Mouse (Mus musculus) hematopoietic stem cell, adult 5-6 weeks (primary cell): ENCODE data around the gene Icam1. TPM values are rescaled to one million over a fixed set of nuclear protein-coding genes. Genes with fewer than 3 reads are reported as not detected.

ENCODE experiments used
- ATAC-seq, 2 experiments: fragments of 125-278 bp in 1 of 2; replicated peaks in 1 of 2; 2 replicates each; pipeline ENCODE4 v1.8.0; 2016 to 2017; ENCODE audit warnings: inconsistent platforms in 2 of 2, mild to moderate bottlenecking in 2 of 2, moderate number of reproducible peaks in 2 of 2, low read depth in 1 of 2, moderate TSS enrichment in 1 of 2; ENCODE audit not compliant: low FRiP score in 2 of 2, poor library complexity in 2 of 2, severe bottlenecking in 2 of 2, insufficient read depth in 1 of 2, low TSS enrichment in 1 of 2
- total RNA-seq: library from RNA; stranded (forward); fragments of 172-1452, 232-1000 nt; gene quantifications from 2 replicates; pipeline ENCODE4 v1.2.3, GENCODE M21; 2017

The Icam1 gene
- total RNA-seq, 1 experiment from 2014 or later, result 44.7 TPM

- ATAC-seq, result no peak
Measured at GRCm38 (mm10) chr9:21012368-21012767, 3.4 kb upstream of the Icam1 start.

DNA sequence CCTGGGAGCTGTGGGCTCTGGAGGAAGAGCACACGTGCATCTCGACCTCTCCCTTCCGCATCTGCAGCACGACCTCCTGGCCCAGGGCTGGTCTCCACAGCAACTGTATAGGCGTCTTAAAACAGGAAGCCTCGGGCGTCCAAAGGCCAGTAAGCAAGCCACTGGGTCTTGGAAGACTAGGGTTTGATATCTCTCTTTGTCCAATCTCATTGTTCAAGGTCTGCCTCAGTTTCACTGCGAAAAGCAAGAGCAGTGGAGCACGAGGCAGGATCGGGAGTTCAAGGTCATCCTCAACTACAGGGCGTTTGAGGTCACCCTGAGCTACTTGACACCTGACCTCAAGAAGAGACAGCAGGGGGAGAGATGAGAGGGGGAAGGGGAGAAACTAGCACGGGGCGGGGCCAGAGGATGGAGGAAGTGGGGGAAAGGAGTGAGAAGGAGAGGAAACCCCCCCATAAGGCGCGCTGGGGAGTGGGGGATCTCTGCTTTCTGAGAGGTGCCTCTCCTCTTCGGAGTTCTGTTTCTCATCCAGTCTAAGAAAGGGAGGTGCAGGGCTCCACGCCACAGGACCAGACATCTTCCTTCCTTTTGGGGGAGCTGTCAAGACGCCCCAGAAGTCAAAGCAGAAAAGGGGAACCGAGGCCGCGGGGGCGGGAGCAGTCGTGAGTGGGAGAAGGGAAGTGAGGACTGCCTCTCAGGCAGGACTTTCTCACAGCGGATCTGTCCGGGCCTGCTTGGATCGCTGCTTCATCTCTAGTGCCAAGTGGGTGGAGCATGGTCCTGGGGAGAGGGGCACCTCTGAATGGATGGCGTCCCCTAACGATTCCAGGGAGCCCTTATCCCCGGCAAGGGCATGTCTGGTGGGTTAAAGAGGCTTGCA lies 854 bp upstream of the Icam1 start:
- peak; percentile 51 to 70 for ATAC-seq

GRCm38 (mm10) chr9:21016331-21017176 lies 769 bp downstream of the Icam1 start:
- ATAC-seq, result no peak

GRCm38 (mm10) chr9:21017177-21017575 lies 1.4 kb downstream of the Icam1 start:
- ATAC-seq, result peak; percentile 17 to 30; a peak in 2 of 4 replicates

DNA sequence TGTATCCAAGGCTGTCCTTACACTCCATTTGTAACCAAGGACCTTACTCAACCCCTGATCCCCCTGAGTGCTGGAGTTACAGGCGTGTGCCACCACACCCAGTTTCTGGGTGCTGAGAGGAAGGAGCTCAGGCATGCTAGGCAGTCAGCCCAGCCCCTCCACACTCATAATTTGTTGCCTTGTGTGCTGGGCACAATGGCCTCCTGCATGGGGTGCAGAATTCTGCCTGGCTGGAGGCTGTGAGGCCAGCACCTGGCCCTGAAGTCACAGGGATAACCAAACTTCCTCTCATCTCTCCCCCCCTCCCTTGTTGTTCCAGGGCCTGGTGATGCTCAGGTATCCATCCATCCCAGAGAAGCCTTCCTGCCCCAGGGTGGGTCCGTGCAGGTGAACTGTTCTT lies 2.8 kb downstream of the Icam1 start:
- no peak for ATAC-seq

DNA sequence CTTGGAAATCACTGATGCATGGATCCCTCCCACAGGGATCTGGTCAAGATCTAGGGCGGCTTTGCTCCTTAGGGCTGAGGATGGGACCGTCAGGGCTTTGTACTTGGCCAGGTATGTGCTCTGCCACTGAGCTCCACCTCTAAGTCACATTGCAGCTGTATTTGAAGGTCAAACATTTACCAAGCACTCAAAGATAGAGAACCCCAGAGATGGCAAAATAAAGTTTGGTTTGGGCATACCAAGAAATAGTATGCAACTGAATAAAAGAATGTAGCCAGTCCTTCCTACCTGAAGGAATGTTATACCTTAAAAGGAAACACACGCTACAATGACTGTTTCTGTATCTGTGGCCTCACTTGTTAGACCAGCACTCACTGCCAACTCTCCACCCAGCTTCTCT lies 5.6 kb downstream of the Icam1 start:
- ATAC-seq, result no peak

DNA sequence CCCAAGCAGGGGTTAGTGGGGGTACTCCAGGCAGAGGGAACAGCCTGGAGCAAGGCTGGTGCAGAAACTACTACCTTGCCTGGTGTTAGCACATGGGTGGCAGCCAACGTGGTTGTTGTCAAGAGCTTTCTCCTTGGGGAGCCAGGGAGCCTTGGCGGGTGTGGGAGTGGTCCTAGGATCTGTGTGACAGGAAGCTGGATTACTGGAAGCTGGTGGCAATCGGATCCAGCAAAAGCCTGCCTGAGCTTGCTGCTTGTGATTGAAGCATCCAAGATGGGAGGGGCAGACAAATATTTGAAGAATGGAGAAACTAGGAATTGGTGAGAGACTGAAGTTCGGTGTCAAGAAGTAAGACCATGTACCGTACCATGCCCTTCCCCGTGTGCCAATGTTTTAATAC lies 6.5 kb downstream of the Icam1 start:
- ATAC-seq, result no peak

DNA sequence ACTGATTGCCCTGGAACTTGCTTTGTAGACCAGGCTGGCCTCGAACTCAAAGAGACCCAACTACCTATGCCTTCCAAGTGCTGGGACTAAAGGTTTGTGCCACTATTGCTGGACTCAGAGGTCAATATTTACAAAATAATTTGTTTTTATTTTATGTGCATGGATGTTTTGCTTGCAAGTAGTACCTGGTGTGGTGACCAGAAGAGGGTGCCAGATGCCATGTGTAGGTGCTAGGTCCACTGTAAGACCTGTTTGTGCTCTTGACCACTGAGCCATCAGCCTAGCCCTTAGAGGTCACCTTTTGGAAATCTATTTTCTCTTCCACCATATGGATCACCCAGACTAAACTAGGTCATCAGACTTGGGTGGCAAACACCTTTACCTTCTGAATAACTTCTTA lies 6.9 kb downstream of the Icam1 start:
- ATAC-seq, result no peak

GRCm38 (mm10) chr9:21025258-21025810 lies 9.5 kb downstream of the Icam1 start:
- ATAC-seq, result no peak

- ATAC-seq, result no peak
Measured at GRCm38 (mm10) chr9:21026849-21027248, 11.1 kb downstream of the Icam1 start.

DNA sequence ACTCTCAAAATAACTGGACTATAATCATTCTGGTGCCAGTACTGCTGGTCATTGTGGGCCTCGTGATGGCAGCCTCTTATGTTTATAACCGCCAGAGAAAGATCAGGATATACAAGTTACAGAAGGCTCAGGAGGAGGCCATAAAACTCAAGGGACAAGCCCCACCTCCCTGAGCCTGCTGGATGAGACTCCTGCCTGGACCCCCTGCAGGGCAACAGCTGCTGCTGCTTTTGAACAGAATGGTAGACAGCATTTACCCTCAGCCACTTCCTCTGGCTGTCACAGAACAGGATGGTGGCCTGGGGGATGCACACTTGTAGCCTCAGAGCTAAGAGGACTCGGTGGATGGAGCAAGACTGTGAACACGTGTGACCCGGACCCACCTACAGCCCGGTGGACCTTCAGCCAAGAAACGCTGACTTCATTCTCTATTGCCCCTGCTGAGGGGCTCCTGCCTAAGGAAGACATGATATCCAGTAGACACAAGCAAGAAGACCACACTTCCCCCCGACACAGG lies 12.0 kb downstream of the Icam1 start:
- ATAC-seq, result no peak

- no peak for ATAC-seq
Measured at GRCm38 (mm10) chr9:21028560-21029110, 12.8 kb downstream of the Icam1 start.

- ATAC-seq, result peak; percentile 56 to 57
Measured at GRCm38 (mm10) chr9:21029291-21030054, 13.7 kb downstream of the Icam1 start, which contains the start of gene Icam4. TSS of gene Icam4 (plus strand) at chr9:21029373.

GRCm38 (mm10) chr9:21030055-21030600 lies 14.3 kb downstream of the Icam1 start:
- 0 out of 4 replicates have a peak, but pooled peaks of 1 of the 2 experiments have one; percentile 18 for ATAC-seq

GRCm38 (mm10) chr9:21030781-21031250 lies 15.0 kb downstream of the Icam1 start:
- ATAC-seq, result peak; percentile 68 to 72

- ATAC-seq, result peak; percentile 18 to 31; a peak in 3 of 4 replicates
Measured at GRCm38 (mm10) chr9:21031251-21031895, 15.6 kb downstream of the Icam1 start.
